Mouse (Mus musculus) lung, adult 18-20 months (tissue): ENCODE measurements around the gene Ndst2.
"Not testable (repeated sequence)": the region's sequence is repeated elsewhere in the genome, so short reads cannot be mapped to it uniquely, and the experiment has no call there.

Source experiments
- DNase-seq, 2 experiments: peaks; one replicate each; pipeline ENCODE4 v3.0.0; 2022; ENCODE audit warnings: mixed read lengths in 2 of 2

Gene Ndst2

GRCm38 (mm10) chr14:20737306-20737705, 2.9 kb upstream of the Ndst2 start:
- peak; percentile 66 to 81 for DNase-seq

GRCm38 (mm10) chr14:20735892-20736390, 1.6 kb upstream of the Ndst2 start:
- no peak for DNase-seq

- DNase-seq = no peak
Measured at GRCm38 (mm10) chr14:20735052-20735451, 690 bp upstream of the Ndst2 start.

GRCm38 (mm10) chr14:20733041-20733951, 1.1 kb downstream of the Ndst2 start:
- no peak for DNase-seq

- no peak for DNase-seq
Measured at GRCm38 (mm10) chr14:20730853-20731602, 3.3 kb downstream of the Ndst2 start.

GRCm38 (mm10) chr14:20729871-20730270, 4.5 kb downstream of the Ndst2 start:
- DNase-seq = no peak

GRCm38 (mm10) chr14:20725660-20726339, 8.6 kb downstream of the Ndst2 start:
- no peak for DNase-seq

GRCm38 (mm10) chr14:20724043-20724442, 10.3 kb downstream of the Ndst2 start:
- peak; percentile 37 to 48 for DNase-seq

- no peak for DNase-seq
Measured at GRCm38 (mm10) chr14:20723006-20723405, 11.4 kb downstream of the Ndst2 start.

GRCm38 (mm10) chr14:20721371-20721770, 13.0 kb downstream of the Ndst2 start:
- DNase-seq = no peak

GRCm38 (mm10) chr14:20719767-20720166, 14.6 kb downstream of the Ndst2 start:
- no peak for DNase-seq

- DNase-seq = no peak
Measured at GRCm38 (mm10) chr14:20718443-20718842, 15.9 kb downstream of the Ndst2 start.

- no peak for DNase-seq
Measured at GRCm38 (mm10) chr14:20713832-20714231, 20.5 kb downstream of the Ndst2 start.

- no peak for DNase-seq
Measured at GRCm38 (mm10) chr14:20708239-20708638, 26.1 kb downstream of the Ndst2 start.

GRCm38 (mm10) chr14:20707201-20708190, 26.9 kb downstream of the Ndst2 start, which contains the start of gene Zswim8:
Gene Zswim8, plus strand, starts transcription at chr14:20707552.
- peak; percentile 90 to 91 for DNase-seq

- not testable (repeated sequence) for DNase-seq
Measured at GRCm38 (mm10) chr14:20703461-20703860, 30.9 kb downstream of the Ndst2 start.

- peak; percentile 89 to 91 for DNase-seq
Measured at GRCm38 (mm10) chr14:20702741-20703381, 31.5 kb downstream of the Ndst2 start, which contains the start of gene Chchd1. Gene Chchd1, plus strand, starts transcription at chr14:20703006.

- no peak for DNase-seq
Measured at GRCm38 (mm10) chr14:20702096-20702740, 32.1 kb downstream of the Ndst2 start.

GRCm38 (mm10) chr14:20701554-20701953, 32.8 kb downstream of the Ndst2 start:
- DNase-seq = no peak

- DNase-seq = no peak
Measured at GRCm38 (mm10) chr14:20700362-20700761, 34.0 kb downstream of the Ndst2 start.
